Mouse (Mus musculus) brain, embryonic 14.5 days (tissue): Measurements from ENCODE around the gene Kcnv2. TPM values are rescaled to one million over a fixed set of nuclear protein-coding genes. Genes with fewer than 3 reads are reported as not detected.
A peak's percentile ranks its signal among the peaks of the same experiment; 100 is the strongest.

Experiments
- DNase-seq: peaks from one replicate; pipeline ENCODE4 v3.0.0-alpha.2; 2011; ENCODE audit warnings: low read depth
- CTCF ChIP-seq: fragments of 200-500 bp; IDR thresholded peaks from 2 replicates; pipeline ENCODE4 v1.5.1; 2012; ENCODE audit warnings: inconsistent platforms, mild to moderate bottlenecking, moderate library complexity, borderline replicate concordance; ENCODE audit not compliant: insufficient read depth, insufficient read length; ENCODE audit errors: extremely low read depth
- POLR2A ChIP-seq: fragments of 200-500 bp; IDR thresholded peaks from 2 replicates; pipeline ENCODE4 v1.6.1; 2012; ENCODE audit warnings: mild to moderate bottlenecking, inconsistent platforms, borderline replicate concordance; ENCODE audit not compliant: poor library complexity, insufficient read depth, insufficient read length, severe bottlenecking; ENCODE audit errors: extremely low read depth
- polyA plus RNA-seq: library from polyadenylated mRNA; depleted of rRNA; stranded (reverse); fragments of >200 nt; gene quantifications from 2 replicates; pipeline ENCODE4 v1.2.3, GENCODE M21; 2012

Gene Kcnv2
- polyA plus RNA-seq, 1 experiment: 0.08 TPM

- DNase-seq: no peak
- no peak for TF ChIP-seq POLR2A
- TF ChIP-seq CTCF: no peak
Observed at GRCm38 (mm10) chr19:27327569-27327968, 5.2 kb downstream of the Kcnv2 start.

GRCm38 (mm10) chr19:27328166-27328565 is 5.8 kb downstream of the Kcnv2 start:
- TF ChIP-seq CTCF (no peak), POLR2A (no peak)
- no peak for DNase-seq

- DNase-seq: no peak
- TF ChIP-seq CTCF: no peak
- TF ChIP-seq POLR2A: no peak
Observed at GRCm38 (mm10) chr19:27328644-27329043, 6.3 kb downstream of the Kcnv2 start.

- TF ChIP-seq POLR2A (no peak), CTCF (peak; percentile 3; the same call in 1 of the 2 replicates)
- DNase-seq: peak; percentile 49
Observed at GRCm38 (mm10) chr19:27332207-27332794, 9.9 kb downstream of the Kcnv2 start.

GRCm38 (mm10) chr19:27336126-27336917 is 13.9 kb downstream of the Kcnv2 start:
- DNase-seq: no peak
- TF ChIP-seq POLR2A: no peak
- no peak for TF ChIP-seq CTCF

- TF ChIP-seq CTCF (no peak), POLR2A (no peak)
- no peak for DNase-seq
Observed at GRCm38 (mm10) chr19:27346501-27346900, 24.1 kb downstream of the Kcnv2 start.

- no peak for TF ChIP-seq POLR2A
- no peak for TF ChIP-seq CTCF
- DNase-seq: peak; percentile 32
Observed at GRCm38 (mm10) chr19:27351700-27352099, 29.3 kb downstream of the Kcnv2 start.

GRCm38 (mm10) chr19:27360381-27360780 is 38.0 kb downstream of the Kcnv2 start:
- no peak for DNase-seq

GRCm38 (mm10) chr19:27363891-27364290 is 41.5 kb downstream of the Kcnv2 start:
- no peak for TF ChIP-seq POLR2A
- TF ChIP-seq CTCF: no peak
- DNase-seq: peak; percentile 11

More at GRCm38 (mm10) chr19:27360381-27360780, 38.0 kb downstream of the Kcnv2 start:
- TF ChIP-seq CTCF: no peak
- TF ChIP-seq POLR2A: no peak

- TF ChIP-seq POLR2A (no peak), CTCF (no peak)
- peak; percentile 73 for DNase-seq
Observed at GRCm38 (mm10) chr19:27364521-27364931, 42.1 kb downstream of the Kcnv2 start.

- no peak for DNase-seq
- TF ChIP-seq CTCF: no peak
- no peak for TF ChIP-seq POLR2A
Observed at GRCm38 (mm10) chr19:27366113-27366746, 43.8 kb downstream of the Kcnv2 start.

GRCm38 (mm10) chr19:27369461-27370135 is 47.2 kb downstream of the Kcnv2 start:
- TF ChIP-seq POLR2A (no peak), CTCF (no peak)
- DNase-seq: no peak

- DNase-seq: no peak
- no peak for TF ChIP-seq POLR2A
- TF ChIP-seq CTCF: no peak
Observed at GRCm38 (mm10) chr19:27370174-27370573, 47.8 kb downstream of the Kcnv2 start.
